Mouse (Mus musculus): ENCODE results near the gene Dop1b.
"Not testable (repeated sequence)": the region's sequence is repeated elsewhere in the genome, so short reads cannot be mapped to it uniquely, and the experiment has no call there.

Dop1b gene

GRCm38 (mm10) chr16:93711411-93712188, at the start of gene Dop1b:
Dop1b (plus strand) TSS chr16:93711904.
- peak; percentile 100 for DNase-seq

DNA sequence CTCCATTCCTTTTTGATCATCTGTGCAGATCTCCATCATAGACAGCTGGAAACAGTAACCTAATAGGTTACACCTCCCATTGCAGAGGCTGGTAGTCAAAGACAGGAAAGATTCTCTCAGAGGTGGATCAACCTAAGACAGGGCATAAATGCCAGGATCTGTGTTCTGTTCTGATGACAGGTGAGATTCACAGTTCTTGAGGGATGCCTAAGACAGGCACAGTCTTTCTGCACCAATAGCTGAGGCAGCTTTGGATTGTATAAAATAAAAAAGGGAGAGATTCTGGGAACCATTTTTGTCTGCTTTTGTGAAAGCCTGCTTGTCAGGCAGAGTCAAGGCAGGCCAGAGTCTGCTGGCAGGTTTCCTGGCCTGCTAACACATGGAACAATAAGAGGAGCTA, 43.7 kb upstream of the Dop1b start:
- DNase-seq: no peak

GRCm38 (mm10) chr16:93669521-93669920, 42.2 kb upstream of the Dop1b start:
- no peak for DNase-seq

DNA sequence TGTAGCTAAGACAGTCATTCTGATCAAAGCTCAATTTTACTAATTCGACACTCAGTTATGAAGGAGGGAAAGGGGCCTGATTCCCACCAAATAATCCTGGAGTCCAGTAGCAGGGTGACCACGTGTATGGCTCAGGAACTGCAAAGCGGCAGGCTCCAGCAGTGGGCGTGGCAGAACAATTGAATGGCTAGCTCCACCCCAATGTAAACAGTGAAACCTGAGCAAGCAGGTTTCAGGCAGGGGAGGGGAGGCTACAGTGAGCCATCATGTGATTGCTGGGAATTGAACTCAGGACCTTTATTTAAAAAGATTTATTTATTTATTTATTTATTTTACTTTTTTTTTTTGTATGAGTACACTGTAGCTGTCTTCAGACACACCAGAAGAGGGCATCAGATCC, 41.2 kb upstream of the Dop1b start:
- DNase-seq: not testable (repeated sequence)

GRCm38 (mm10) chr16:93671064-93671463, 40.6 kb upstream of the Dop1b start:
- no peak for DNase-seq

DNA sequence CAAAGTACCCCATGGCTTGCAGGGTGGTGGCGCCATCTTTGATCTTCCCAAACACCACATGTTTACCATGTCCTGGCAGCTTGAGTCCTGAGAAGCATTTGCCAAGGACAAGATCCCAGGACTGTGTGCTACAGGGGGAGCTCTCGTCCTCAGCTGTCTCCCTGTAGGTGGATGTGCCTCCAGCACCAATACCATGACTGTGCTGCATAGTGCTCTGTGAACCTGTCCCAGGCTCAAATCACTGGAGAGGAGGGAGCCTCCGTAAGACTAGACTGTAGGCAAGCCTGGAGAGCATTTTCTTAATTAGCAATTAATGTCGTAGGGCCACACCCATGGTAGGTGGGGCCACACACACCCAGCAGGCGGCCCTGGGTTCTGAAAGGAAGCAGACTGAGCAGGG, 35.3 kb upstream of the Dop1b start:
- DNase-seq: no peak

DNA sequence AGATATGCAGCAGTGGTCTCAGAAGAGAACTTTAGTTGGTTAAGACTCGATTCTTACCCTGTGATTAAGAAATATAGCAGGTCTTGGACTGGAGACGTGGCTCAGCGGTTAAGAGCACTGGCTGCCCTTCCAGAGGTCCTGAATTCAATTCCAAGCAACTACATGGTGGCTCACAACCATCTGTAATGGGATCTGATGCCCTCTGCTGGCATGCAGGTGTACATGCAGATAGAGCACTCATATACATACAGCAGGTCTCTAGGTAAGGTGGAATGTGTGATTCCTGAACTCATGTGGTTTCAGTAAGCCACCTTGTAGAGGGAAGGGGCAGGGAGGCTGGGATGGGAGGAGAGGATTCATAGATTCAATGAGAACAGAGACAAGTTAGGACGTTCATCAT, 33.5 kb upstream of the Dop1b start:
- DNase-seq: no peak

- DNase-seq: no peak
Measured at GRCm38 (mm10) chr16:93679165-93679564, 32.5 kb upstream of the Dop1b start.

- DNase-seq: no peak
Measured at GRCm38 (mm10) chr16:93682156-93682688, 29.5 kb upstream of the Dop1b start.

GRCm38 (mm10) chr16:93682689-93683507, 28.8 kb upstream of the Dop1b start, which contains the start of gene Cbr3:
Cbr3 (plus strand) TSS chr16:93683215.
- peak; percentile 60 for DNase-seq

DNA sequence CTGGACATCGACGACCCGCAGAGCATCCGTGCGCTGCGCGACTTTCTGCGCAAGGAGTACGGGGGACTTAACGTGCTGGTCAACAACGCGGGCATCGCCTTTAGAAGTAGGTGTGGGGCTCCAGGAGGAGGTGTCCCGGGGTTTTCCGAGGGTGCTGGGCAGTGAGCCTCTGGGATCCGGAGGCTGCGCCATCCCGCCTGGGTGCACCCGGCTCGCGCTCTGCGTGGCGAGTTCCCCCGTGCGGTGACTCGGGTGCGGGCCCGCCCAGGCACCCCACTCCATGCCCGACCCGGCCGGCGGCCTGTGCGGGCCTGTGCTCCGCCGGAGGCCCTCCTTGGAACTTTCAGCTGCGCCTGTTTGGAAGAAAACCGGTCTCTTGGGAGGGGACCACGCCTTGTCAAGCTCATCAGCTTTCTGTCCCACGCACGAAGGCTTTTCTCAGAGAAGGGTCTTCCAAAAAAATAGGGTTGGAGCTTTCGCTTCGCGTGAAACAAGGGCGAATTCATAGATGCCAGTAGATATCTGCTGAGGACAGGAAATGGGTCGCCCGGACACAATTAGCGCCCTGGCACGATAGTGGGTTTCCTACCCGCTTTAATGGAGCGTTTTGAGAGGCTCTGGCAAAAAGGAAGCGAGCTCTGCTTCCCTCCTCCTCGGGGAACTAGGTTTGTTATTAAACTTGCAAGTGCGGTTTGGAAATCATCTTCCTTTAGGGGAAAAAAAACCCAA, 28.0 kb upstream of the Dop1b start:
- DNase-seq: no peak

GRCm38 (mm10) chr16:93684441-93684840, 27.3 kb upstream of the Dop1b start:
- DNase-seq: no peak

GRCm38 (mm10) chr16:93685783-93686182, 25.9 kb upstream of the Dop1b start:
- not testable (repeated sequence) for DNase-seq

GRCm38 (mm10) chr16:93686421-93686820, 25.3 kb upstream of the Dop1b start:
- no peak for DNase-seq

GRCm38 (mm10) chr16:93686945-93687344, 24.8 kb upstream of the Dop1b start:
- no peak for DNase-seq

GRCm38 (mm10) chr16:93691206-93691841, 20.4 kb upstream of the Dop1b start:
- DNase-seq: no peak

DNA sequence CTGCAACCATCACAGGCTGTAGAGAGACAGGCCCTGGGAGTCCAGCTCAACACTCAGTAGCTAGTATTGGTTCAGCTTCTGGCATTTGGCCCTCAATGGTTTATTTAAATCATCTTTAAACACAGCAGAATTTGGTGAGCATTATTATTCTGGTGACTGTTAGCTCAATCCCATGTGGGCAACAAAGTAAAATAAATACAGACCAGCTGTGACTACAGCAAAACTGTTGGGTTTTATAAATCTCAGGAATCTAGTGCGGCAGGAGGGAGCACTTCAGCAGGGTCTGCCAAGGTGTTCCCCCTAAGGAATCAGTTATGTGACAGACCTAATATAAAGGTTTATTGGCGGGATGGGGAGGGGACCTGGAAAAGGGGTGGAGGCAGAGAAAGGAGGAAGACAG, 19.0 kb upstream of the Dop1b start:
- no peak for DNase-seq

DNA sequence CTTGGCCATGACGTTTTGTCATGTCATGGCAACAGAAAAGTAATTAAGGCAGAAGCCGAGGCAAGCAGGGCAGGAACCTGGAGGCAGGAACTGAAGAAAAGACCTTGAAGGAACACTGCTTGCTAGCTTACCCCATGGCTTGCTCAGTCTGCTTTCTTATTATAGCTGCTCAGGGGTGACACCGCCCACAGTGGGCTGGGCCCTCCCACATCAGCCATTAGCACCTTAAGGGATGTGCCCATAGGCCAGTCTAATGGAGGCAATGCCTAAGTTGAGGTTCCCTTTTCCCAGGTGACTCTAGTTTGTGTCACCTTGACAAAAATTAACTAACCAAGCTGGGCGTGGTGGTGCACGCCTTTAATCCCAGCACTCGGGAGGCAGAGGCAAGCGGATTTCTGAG, 4.6 kb upstream of the Dop1b start:
- no peak for DNase-seq

DNA sequence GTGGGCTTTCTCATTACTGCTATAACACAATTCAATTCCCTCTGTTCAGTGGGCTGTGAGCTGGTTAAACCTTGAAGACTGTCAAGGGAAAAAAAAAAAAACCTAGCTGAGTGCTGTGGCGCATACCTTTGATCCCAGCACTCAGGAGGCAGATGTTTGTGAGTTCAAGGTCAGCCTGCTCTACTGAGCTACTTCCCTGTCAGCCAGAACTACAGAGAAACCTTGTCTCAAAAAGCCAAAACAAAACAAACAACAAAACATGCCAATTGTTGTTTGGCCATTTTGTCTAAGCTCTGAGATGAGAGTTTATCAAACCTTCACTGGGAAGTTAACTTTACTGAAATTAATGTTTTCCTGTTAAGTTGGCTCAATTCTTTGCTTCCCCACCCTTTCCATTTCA, 2.5 kb upstream of the Dop1b start:
- DNase-seq: no peak

DNA sequence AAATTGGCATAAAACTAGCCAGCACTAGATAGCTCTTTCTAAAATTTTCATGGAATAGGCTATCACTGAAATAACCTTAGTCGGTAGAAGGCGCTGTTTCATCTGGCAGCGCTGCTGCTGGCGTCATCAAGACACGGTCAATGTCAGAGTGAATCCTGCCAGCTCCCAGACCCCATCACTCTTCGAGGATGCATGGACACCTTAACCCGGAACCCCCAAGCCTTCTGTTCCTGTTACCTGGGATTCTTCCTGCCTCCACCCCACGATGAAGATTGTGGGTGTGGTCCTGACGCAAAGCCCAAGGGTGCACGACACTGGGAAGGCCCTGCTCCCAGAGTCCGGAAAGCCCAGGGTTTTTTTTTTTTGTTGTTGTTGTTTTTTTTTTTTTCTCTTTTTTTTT, 780 bp upstream of the Dop1b start:
- DNase-seq: peak; percentile 84

DNA sequence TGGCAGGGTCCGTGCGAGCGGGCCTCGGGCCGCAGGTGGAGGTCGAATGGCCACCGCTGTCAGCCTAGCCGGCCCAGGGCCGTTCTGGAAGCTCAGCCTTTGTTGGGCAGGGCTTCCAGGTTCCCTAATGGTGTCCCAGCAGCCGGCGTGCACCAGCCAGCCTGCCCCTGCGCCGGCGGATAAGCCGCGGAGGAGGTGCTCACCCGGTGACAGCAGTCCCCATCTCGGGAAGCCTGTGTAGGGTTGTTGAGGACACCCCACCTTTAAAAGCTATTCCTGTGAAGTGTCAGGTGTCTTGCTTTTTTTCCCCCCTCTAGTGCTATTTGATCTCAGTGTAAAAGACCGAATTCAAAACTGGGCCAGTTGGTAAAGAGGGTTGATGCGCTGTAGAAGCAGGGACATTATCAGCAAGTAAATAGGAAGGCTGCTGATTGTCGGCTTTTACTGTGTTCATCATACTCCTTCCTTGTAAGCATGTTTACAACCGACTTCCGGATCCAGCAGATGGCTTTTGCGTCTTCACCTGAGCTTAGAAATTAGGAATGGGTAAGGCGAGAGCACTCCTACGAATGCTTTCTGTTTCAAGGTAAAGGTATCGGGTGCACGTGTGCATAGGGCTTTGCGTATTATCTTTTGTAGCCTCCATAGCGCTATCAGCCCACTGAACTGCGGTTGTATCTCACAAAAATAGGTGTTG, 633 bp downstream of the Dop1b start:
- no peak for DNase-seq

- DNase-seq: peak; percentile 49
Measured at GRCm38 (mm10) chr16:93712966-93713365, 1.3 kb downstream of the Dop1b start.

Data from cerebellum, adult 8-10 months (tissue).